Mouse (Mus musculus) CH12.LX (cell line): ENCODE results near the gene Scd2. TPM values are rescaled to one million over a fixed set of nuclear protein-coding genes. Genes with fewer than 3 reads are reported as not detected.

Source experiments
- DNase-seq: peaks from one replicate; pipeline ENCODE4 v3.0.0-alpha.2; 2013; ENCODE audit errors: extremely low read depth
- H3K27ac ChIP-seq: 2 replicates; pipeline ENCODE4 v1.5.1; 2012; ENCODE audit warnings: low read depth, mild to moderate bottlenecking, control low read depth, moderate library complexity; ENCODE audit not compliant: insufficient read depth
- H3K27me3 ChIP-seq: replicated peaks from 2 replicates; pipeline ENCODE3; 2012; ENCODE audit warnings: inconsistent platforms
- H3K36me3 ChIP-seq, 2 experiments: replicated peaks in 1 of 2; 2 replicates each; pipeline versions ENCODE3 to v1.6.1; 2012; ENCODE audit warnings: inconsistent platforms in 1 of 2, low read length in 1 of 2, mild to moderate bottlenecking in 1 of 2, mixed read lengths in 1 of 2, moderate library complexity in 1 of 2; ENCODE audit not compliant: control insufficient read depth in 1 of 2, insufficient read depth in 1 of 2
- H3K4me1 ChIP-seq, 2 experiments: 2 replicates each; pipeline ENCODE4 v1.6.1; 2012; ENCODE audit warnings: inconsistent platforms in 1 of 2, moderate library complexity in 1 of 2; ENCODE audit not compliant: insufficient read depth in 2 of 2, control insufficient read depth in 1 of 2
- H3K4me2 ChIP-seq: 2 replicates; pipeline ENCODE4 v1.6.1; 2012; ENCODE audit warnings: low read depth, mild to moderate bottlenecking, control low read depth; ENCODE audit not compliant: poor library complexity, insufficient read depth, severe bottlenecking
- H3K4me3 ChIP-seq, 3 experiments: fragments of 150-350 bp in 1 of 3; sonication (generic) in 1 of 3; replicated peaks in 1 of 3; 2 replicates each; pipeline versions ENCODE3 to v1.5.1; 2011 to 2012; ENCODE audit warnings: low read depth in 2 of 3, low read length in 2 of 3, mild to moderate bottlenecking in 2 of 3, moderate library complexity in 2 of 3, control low read depth in 1 of 3, improper control_type of control experiment in 1 of 3, inconsistent platforms in 1 of 3, mixed read lengths in 1 of 3; ENCODE audit not compliant: poor library complexity in 1 of 3
- H3K79me2 ChIP-seq: replicated peaks from 2 replicates; pipeline ENCODE4 v1.6.1; 2012; ENCODE audit warnings: mild to moderate bottlenecking, moderate library complexity; ENCODE audit not compliant: control insufficient read depth, poor library complexity, insufficient read depth, severe bottlenecking; ENCODE audit errors: extremely low read depth
- H3K9ac ChIP-seq: 2 replicates; pipeline ENCODE4 v1.6.1; 2012; ENCODE audit warnings: low read depth, mild to moderate bottlenecking, control low read depth, moderate library complexity; ENCODE audit not compliant: insufficient read depth
- H3K9me3 ChIP-seq: replicated peaks from 2 replicates; pipeline ENCODE3; 2012; ENCODE audit warnings: low read length, inconsistent platforms, mixed read lengths
- ELF1 ChIP-seq: IDR thresholded peaks from 2 replicates; pipeline ENCODE4 v1.6.1; 2014; ENCODE audit warnings: low read depth, mild to moderate bottlenecking, inconsistent platforms, low read length, improper control_type of control experiment
- EP300 ChIP-seq: IDR thresholded peaks from 2 replicates; pipeline ENCODE4 v1.6.1; 2011; ENCODE audit warnings: low read length, improper control_type of control experiment
- GABPA ChIP-seq: IDR thresholded peaks from 2 replicates; pipeline ENCODE4 v1.6.1; 2012; ENCODE audit warnings: low read depth, low read length, improper control_type of control experiment, inconsistent platforms; ENCODE audit not compliant: insufficient replicate concordance
- IRF4 ChIP-seq: IDR thresholded peaks from 2 replicates; pipeline ENCODE4 v1.6.1; 2014; ENCODE audit warnings: low read depth, mild to moderate bottlenecking, inconsistent platforms, low read length, improper control_type of control experiment
- MAZ ChIP-seq: IDR thresholded peaks from 2 replicates; pipeline ENCODE4 v1.6.1; 2012; ENCODE audit warnings: low read depth, mild to moderate bottlenecking, inconsistent platforms, low read length, improper control_type of control experiment, moderate library complexity
- MXI1 ChIP-seq: IDR thresholded peaks from 2 replicates; pipeline ENCODE4 v1.6.1; 2011; ENCODE audit warnings: mild to moderate bottlenecking, low read depth, low read length, improper control_type of control experiment
- MYC ChIP-seq: IDR thresholded peaks from 2 replicates; pipeline ENCODE4 v1.6.1; 2011; ENCODE audit warnings: low read depth, mild to moderate bottlenecking, improper control_type of control experiment, low read length
- NELFE ChIP-seq: IDR thresholded peaks from 2 replicates; pipeline ENCODE4 v1.6.1; 2011; ENCODE audit warnings: low read depth, low read length, improper control_type of control experiment
- SIN3A ChIP-seq: IDR thresholded peaks from 2 replicates; pipeline ENCODE4 v1.6.1; 2012; ENCODE audit warnings: low read length, improper control_type of control experiment, inconsistent platforms
- TBP ChIP-seq: conservative IDR thresholded peaks from 2 replicates; pipeline ENCODE4 v1.6.1; 2011; ENCODE audit warnings: low read depth, low read length, improper control_type of control experiment
- TCF12 ChIP-seq: IDR thresholded peaks from 2 replicates; pipeline ENCODE4 v1.6.1; 2014; ENCODE audit warnings: low read depth, mild to moderate bottlenecking, inconsistent platforms, low read length, improper control_type of control experiment
- USF1 ChIP-seq: IDR thresholded peaks from 2 replicates; pipeline ENCODE4 v1.6.1; 2014; ENCODE audit warnings: low read depth, mild to moderate bottlenecking, inconsistent platforms, low read length, improper control_type of control experiment
- ZKSCAN1 ChIP-seq: IDR thresholded peaks from 2 replicates; pipeline ENCODE4 v1.6.1; 2012; ENCODE audit warnings: low read depth, inconsistent platforms, low read length, improper control_type of control experiment, borderline replicate concordance
- ZMIZ1 ChIP-seq: IDR thresholded peaks from 2 replicates; pipeline ENCODE4 v1.6.1; 2012; ENCODE audit warnings: low read depth, mild to moderate bottlenecking, inconsistent platforms, low read length, improper control_type of control experiment
- ZNF384 ChIP-seq: IDR thresholded peaks from 2 replicates; pipeline ENCODE4 v1.6.1; 2012; ENCODE audit warnings: low read depth, low read length, improper control_type of control experiment, inconsistent platforms
- dilution Hi-C: fragments of 300-500 bp; cut with MboI; formaldehyde crosslinking; loops from 2 replicates; pipeline ENCODE4 v1.14.3; 2020; ENCODE audit warnings: low sequenced_read_pairs; ENCODE audit not compliant: extremely low pct_unique_long_range_greater_than_20kb, extremely low pct_ligation_motif_present
- in situ Hi-C: fragments of 300-500 bp; cut with MboI; formaldehyde crosslinking; loops from 3 replicates; pipeline ENCODE4 v1.14.3; 2019; ENCODE audit warnings: low sequenced_read_pairs, low pct_ligation_motif_present, low pct_unique_long_range_greater_than_20kb, mixed read lengths
- polyA plus RNA-seq: library from polyadenylated mRNA; unstranded; fragments of >175 nt; gene quantifications from 2 replicates; pipeline ENCODE4 v1.2.1, GENCODE M21; 2012; ENCODE audit warnings: low read depth; ENCODE audit not compliant: insufficient read length
- total RNA-seq, 2 experiments: library from RNA; depleted of rRNA; stranded (reverse); fragments of 300-350 nt in 1 of 2; fragments of >200 nt in 1 of 2; gene quantifications; 2 replicates each; pipeline ENCODE4 v1.2.3; 2012 to 2014

Gene Scd2
- total and polyA plus RNA-seq, 3 experiments, result 205 to 408 (median 212) TPM

DNA sequence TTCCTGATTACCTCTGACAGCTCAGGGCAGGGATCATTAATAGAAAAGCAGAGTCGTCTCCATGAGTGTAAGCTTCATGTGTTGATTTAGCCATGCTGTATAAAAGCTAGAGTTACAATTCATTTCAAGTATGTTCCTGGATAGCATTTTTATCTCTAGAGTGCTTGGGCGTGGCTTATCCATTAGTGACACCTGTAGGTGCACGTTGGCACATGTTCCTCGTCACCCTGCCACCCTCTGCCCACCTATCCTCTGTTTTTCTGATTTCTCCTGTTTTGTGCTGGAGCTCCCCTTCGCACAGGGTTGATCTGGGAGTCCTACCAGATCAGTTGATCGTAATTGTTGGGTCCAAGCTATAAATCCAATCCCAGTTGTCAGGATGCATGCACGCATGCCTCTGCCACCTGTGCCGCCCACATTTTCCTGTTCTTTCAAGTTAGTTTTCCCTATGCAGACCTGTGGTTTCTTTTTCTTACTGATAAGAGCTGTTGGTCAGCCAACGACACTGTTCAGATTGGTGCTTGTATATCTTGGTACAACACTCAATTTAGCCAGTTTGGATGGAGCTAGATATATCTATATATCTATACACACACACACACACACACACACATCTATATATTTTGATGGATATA lies 8.3 kb downstream of the Scd2 start:
- no peaks in the 10 kb centered on the region for H3K27me3 ChIP-seq
- peaks cover 91 to 94% of the 10 kb centered on the region in 2 experiments for H3K36me3 ChIP-seq
- no peak overlapping the region for H3K4me2 ChIP-seq
- no peak overlapping the region for H3K9ac ChIP-seq
- in situ Hi-C loops (no loop called here), dilution Hi-C loops (no loop called here)
- peaks cover 15 to 69% of the 10 kb centered on the region in 2 experiments for H3K4me1 ChIP-seq
- DNase-seq, result no peak
- no peak overlapping the region for H3K27ac ChIP-seq
- H3K4me3 ChIP-seq, result no peak overlapping the region
- no peaks in the 10 kb centered on the region for H3K9me3 ChIP-seq
- peaks cover 49% of the 10 kb centered on the region for H3K79me2 ChIP-seq
- no peak for TF ChIP-seq MYC

DNA sequence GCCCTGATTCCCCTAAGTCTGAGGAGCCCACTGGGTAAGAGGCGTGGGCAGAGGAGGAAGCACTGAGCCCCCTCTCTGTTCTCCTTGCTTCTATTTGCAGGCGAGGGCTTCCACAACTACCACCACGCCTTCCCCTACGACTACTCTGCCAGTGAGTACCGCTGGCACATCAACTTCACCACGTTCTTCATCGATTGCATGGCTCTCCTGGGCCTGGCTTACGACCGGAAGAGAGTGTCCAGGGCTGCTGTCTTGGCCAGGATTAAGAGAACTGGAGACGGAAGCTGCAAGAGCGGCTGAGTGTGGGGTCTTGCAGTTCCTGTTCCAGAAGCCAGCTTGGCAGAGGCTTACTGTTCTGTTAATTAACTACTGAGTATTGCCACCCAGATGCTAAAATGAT lies 9.4 kb downstream of the Scd2 start:
- H3K4me3 ChIP-seq, result no peak overlapping the region
- TF ChIP-seq ELF1 (no peak), USF1 (no peak), EP300 (no peak), MYC (no peak), TCF12 (no peak), MXI1 (no peak), SIN3A (no peak), TBP (no peak), ZMIZ1 (no peak), IRF4 (no peak), ZNF384 (no peak), GABPA (no peak), NELFE (no peak), MAZ (no peak), ZKSCAN1 (no peak)
- TF ChIP-seq, all 38 proteins: peak for 0
- DNase-seq, result no peak
- H3K79me2 ChIP-seq, result peaks cover 38% of the 10 kb centered on the region
- no peak overlapping the region for H3K4me2 ChIP-seq
- in situ Hi-C loops (no loop called here), dilution Hi-C loops (no loop called here)
- no peaks in the 10 kb centered on the region for H3K27me3 ChIP-seq
- H3K4me1 ChIP-seq, result peaks cover 15 to 59% of the 10 kb centered on the region in 2 experiments
- no peak overlapping the region for H3K9ac ChIP-seq
- no peaks in the 10 kb centered on the region for H3K9me3 ChIP-seq
- no peak overlapping the region for H3K27ac ChIP-seq
- H3K36me3 ChIP-seq, result peaks cover 91 to 94% of the 10 kb centered on the region in 2 experiments
